ENCODE assay signal across 9 mouse cellular contexts in genomic region chr2:152729636-152730020, GRCm38 (mm10). TPM values are rescaled to one million over a fixed set of nuclear protein-coding genes. Genes with fewer than 3 reads are reported as not detected.
DNase-seq lines count a peak whose midpoint lies in the region; ATAC-seq lines count a peak whose summit lies in the region.
"Had no signal": no experiment of that assay in that cellular context is flagged by ENCODE, and none has a peak within 500 bp of the region (broad histone marks: within the 10 kb centered on the region; RNA-seq: fewer than 3 reads in every experiment).

No protein-coding gene starts in this region.

- no peaks in the 10 kb centered on the region for H3K36me3 ChIP-seq in heart, embryonic 10.5 days
- no peaks in the 10 kb centered on the region for H3K36me3 ChIP-seq in kidney, embryonic 14.5 days (ENCODE audit: control insufficient read depth, insufficient read depth, low read length)

- 0 out of 2 replicates have a peak overlapping the region, but pooled peaks have one; percentile 18 for H3K9ac ChIP-seq in kidney, embryonic 14.5 days (ENCODE audit: low read depth, low read length)

- WGBS in heart, embryonic 10.5 days = 25% methylated on average over 7 of the region's 7 CpGs
- WGBS in kidney, embryonic 14.5 days = 20% methylated on average over 7 of the region's 7 CpGs

- peaks cover 76% of the 10 kb centered on the region for H3K4me1 ChIP-seq in heart, embryonic 10.5 days
- peaks cover 69% of the 10 kb centered on the region for H3K4me1 ChIP-seq in kidney, embryonic 14.5 days (ENCODE audit: control insufficient read depth, insufficient read depth, low read length)

- H3K4me2 ChIP-seq in kidney, embryonic 14.5 days (replicated peaks; ENCODE audit: low read depth, low read length) = no peak overlapping the region

- 0 out of 2 replicates have a peak overlapping the region, but pooled peaks have one; percentile 22 for H3K4me3 ChIP-seq in heart, embryonic 10.5 days
- no peak overlapping the region for H3K4me3 ChIP-seq in kidney, embryonic 14.5 days (ENCODE audit: low read length)

- H3K9me3 ChIP-seq in heart, embryonic 10.5 days = no peaks in the 10 kb centered on the region
- no peaks in the 10 kb centered on the region for H3K9me3 ChIP-seq in kidney, embryonic 14.5 days (ENCODE audit: control insufficient read depth, low read length)

- DNase-seq in ovary, postnatal 36 days (ENCODE audit: low spot score) = peak; percentile 64
- no peak for DNase-seq in ovary, postnatal 10 days (ENCODE audit: low spot score)
- no peak for DNase-seq in heart, embryonic 10.5 days (ENCODE audit: low spot score)
- DNase-seq in lung, postnatal 10 days = peak; percentile 80
- DNase-seq in testis, postnatal 10 days (ENCODE audit: low spot score) = peak; percentile 80
- DNase-seq in spleen, postnatal 14 days (ENCODE audit: low spot score in 2 of 2) = no peak
- no peak for DNase-seq in cerebellum, adult 9-11 months

- peak overlapping the region; percentile 83 for H3K27ac ChIP-seq in heart, embryonic 10.5 days
- peak overlapping the region; percentile 83 for H3K27ac ChIP-seq in kidney, embryonic 14.5 days (ENCODE audit: low read depth, low read length)

- ATAC-seq in kidney, embryonic 14.5 days (ENCODE audit: low FRiP score, low TSS enrichment) = peak; percentile 60
- ATAC-seq: Patski had no signal

- H3K27me3 ChIP-seq in heart, embryonic 10.5 days (ENCODE audit: insufficient read depth, poor library complexity, severe bottlenecking) = 0 out of 2 replicates have a peak, but pooled peaks cover 4% of the 10 kb centered on the region
- no peaks in the 10 kb centered on the region for H3K27me3 ChIP-seq in kidney, embryonic 14.5 days (ENCODE audit: control insufficient read depth, insufficient read depth, low read length)
- H3K27me3 ChIP-seq: Patski had no signal

RNA-seq across cellular contexts. Expression of gene Id1, which starts 6.4 kb away (rescaled TPM):
- 92.5 and 124 TPM in 2 replicates for polyA plus RNA-seq in heart, embryonic 10.5 days (2016; fragmentation: Nextera tagmentation; extraction: Ambion mirVana)
- polyA plus RNA-seq in kidney, embryonic 14.5 days (2014; fragmentation: Nextera tagmentation; extraction: Ambion mirVana) = 129 and 178 TPM in 2 replicates

RNA-seq across cellular contexts. Expression of gene Cox4i2, which starts 24.3 kb away (rescaled TPM):
- polyA plus RNA-seq in heart, embryonic 10.5 days (2016; fragmentation: Nextera tagmentation; extraction: Ambion mirVana) = 18.8 and 21.1 TPM in 2 replicates
- polyA plus RNA-seq in kidney, embryonic 14.5 days (2014; fragmentation: Nextera tagmentation; extraction: Ambion mirVana) = 12.1 and 18.8 TPM in 2 replicates

RNA-seq across cellular contexts. Expression of gene Mcts2, which starts 42.8 kb away (rescaled TPM):
- polyA plus RNA-seq in heart, embryonic 10.5 days (2016; fragmentation: Nextera tagmentation; extraction: Ambion mirVana) = 28.0 and 33.2 TPM in 2 replicates
- polyA plus RNA-seq in kidney, embryonic 14.5 days (2014; fragmentation: Nextera tagmentation; extraction: Ambion mirVana) = 35.4 and 40.8 TPM in 2 replicates

Comparison
In these comparisons a context has a peak if more than half of its experiments do, and no peak if none do; other contexts are left out.
1. DNase-seq: peak in ovary, postnatal 36 days (single experiment), lung, postnatal 10 days (single experiment) and testis, postnatal 10 days (single experiment); none in ovary, postnatal 10 days (single experiment), heart, embryonic 10.5 days (single experiment), spleen, postnatal 14 days (0 of 2) and cerebellum, adult 9-11 months (single experiment).